Mouse (Mus musculus) bone marrow macrophage, adult 2 months (primary cell): ENCODE measurements around the gene Copg2.

Experiments
- CTCF ChIP-seq: IDR thresholded peaks from 2 replicates; pipeline ENCODE4 v1.5.1; 2012; ENCODE audit warnings: low read depth, mild to moderate bottlenecking, low read length, moderate library complexity
- POLR2A ChIP-seq: IDR thresholded peaks from 2 replicates; pipeline ENCODE4 v1.6.1; 2012; ENCODE audit warnings: mild to moderate bottlenecking, low read depth, low read length, borderline replicate concordance

DNA sequence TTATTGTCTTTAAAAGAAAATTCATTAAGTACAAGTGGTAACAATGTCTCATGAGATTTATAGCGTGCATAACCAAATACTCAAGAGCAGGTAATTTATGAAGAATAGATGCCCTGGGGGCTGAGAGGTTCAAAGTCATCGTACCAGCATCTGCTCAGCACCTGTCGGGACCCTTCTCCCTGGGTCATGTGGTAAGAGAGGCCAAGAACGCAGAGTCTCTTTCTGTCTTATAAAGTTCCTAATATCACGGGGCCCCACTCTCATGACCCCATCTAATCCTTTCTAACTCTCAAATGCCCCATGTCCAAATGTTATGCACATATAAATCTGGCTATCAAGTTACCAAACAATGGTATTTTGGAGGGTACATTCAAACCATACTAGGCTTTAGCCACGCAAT, 193.7 kb downstream of the Copg2 start:
- TF ChIP-seq CTCF (no peak), POLR2A (no peak)
